Comparison of ENCODE assay signal across 8 mouse cellular contexts in genomic region chr2:153237891-153238290, GRCm38 (mm10). TPM values are rescaled to one million over a fixed set of nuclear protein-coding genes. Genes with fewer than 3 reads are reported as not detected.
A peak's percentile ranks its signal among the peaks of the same experiment; 100 is the strongest.
DNase-seq lines count a peak whose midpoint lies in the region; ATAC-seq lines count a peak whose summit lies in the region.

No protein-coding gene starts in this region.

- no peaks in the 10 kb centered on the region for H3K27me3 ChIP-seq in heart, embryonic 15.5 days
- H3K27me3 ChIP-seq in midbrain, embryonic 10.5 days (ENCODE audit: low read depth, poor library complexity, severe bottlenecking) = no peaks in the 10 kb centered on the region
- no peaks in the 10 kb centered on the region for H3K27me3 ChIP-seq in midbrain, embryonic 15.5 days (replicated peaks)
- no peaks in the 10 kb centered on the region for H3K27me3 ChIP-seq in intestine, embryonic 15.5 days (replicated peaks)
- no peaks in the 10 kb centered on the region for H3K27me3 ChIP-seq in stomach, embryonic 15.5 days (replicated peaks)

- peak overlapping the region; percentile 96; the same call in 1 of the 2 replicates for H3K27ac ChIP-seq in heart, embryonic 15.5 days
- H3K27ac ChIP-seq in midbrain, embryonic 10.5 days (replicated peaks) = no peak overlapping the region
- H3K27ac ChIP-seq in midbrain, embryonic 15.5 days = no peak overlapping the region
- H3K27ac ChIP-seq in intestine, embryonic 15.5 days = peak overlapping the region; percentile 97
- H3K27ac ChIP-seq in stomach, embryonic 15.5 days = peak overlapping the region; percentile 96

- H3K9me3 ChIP-seq in heart, embryonic 15.5 days (replicated peaks) = no peaks in the 10 kb centered on the region
- no peaks in the 10 kb centered on the region for H3K9me3 ChIP-seq in midbrain, embryonic 10.5 days (replicated peaks)
- H3K9me3 ChIP-seq in midbrain, embryonic 15.5 days = no peaks in the 10 kb centered on the region
- H3K9me3 ChIP-seq in intestine, embryonic 15.5 days = no peaks in the 10 kb centered on the region
- H3K9me3 ChIP-seq in stomach, embryonic 15.5 days = no peaks in the 10 kb centered on the region

- ATAC-seq in heart, embryonic 15.5 days (replicated peaks; ENCODE audit: insufficient number of reproducible peaks, insufficient read depth, low FRiP score, low read depth) = no peak
- no peak for ATAC-seq in midbrain, embryonic 15.5 days (replicated peaks)
- ATAC-seq in intestine, embryonic 15.5 days = no peak
- ATAC-seq in stomach, embryonic 15.5 days (ENCODE audit: insufficient read depth, low FRiP score, low read depth) = no peak

- 70% methylated on average over 4 of the region's 4 CpGs for WGBS in heart, embryonic 15.5 days
- 77% methylated on average over 4 of the region's 4 CpGs for WGBS in midbrain, embryonic 10.5 days
- WGBS in midbrain, embryonic 15.5 days = 65% methylated on average over 4 of the region's 4 CpGs
- WGBS in intestine, embryonic 15.5 days = 64% methylated on average over 4 of the region's 4 CpGs
- WGBS in stomach, embryonic 15.5 days = 65% methylated on average over 4 of the region's 4 CpGs

- peaks cover 43% of the 10 kb centered on the region for H3K4me1 ChIP-seq in heart, embryonic 15.5 days (replicated peaks)
- H3K4me1 ChIP-seq in midbrain, embryonic 10.5 days = peaks cover 46% of the 10 kb centered on the region
- peaks cover 47% of the 10 kb centered on the region for H3K4me1 ChIP-seq in midbrain, embryonic 15.5 days
- peaks cover 28% of the 10 kb centered on the region for H3K4me1 ChIP-seq in intestine, embryonic 15.5 days (replicated peaks)
- H3K4me1 ChIP-seq in stomach, embryonic 15.5 days = peaks cover 20% of the 10 kb centered on the region

- intact Hi-C loops in heart, postnatal 14 days (cut with DNase I) = no loop called here

- H3K36me3 ChIP-seq in heart, embryonic 15.5 days = peaks cover 29% of the 10 kb centered on the region
- peaks cover 57% of the 10 kb centered on the region for H3K36me3 ChIP-seq in midbrain, embryonic 10.5 days
- H3K36me3 ChIP-seq in midbrain, embryonic 15.5 days (replicated peaks) = peaks cover 22% of the 10 kb centered on the region
- H3K36me3 ChIP-seq in intestine, embryonic 15.5 days = peaks cover 10% of the 10 kb centered on the region; the same call in 1 of the 2 replicates
- peaks cover 16% of the 10 kb centered on the region for H3K36me3 ChIP-seq in stomach, embryonic 15.5 days

- H3K4me3 ChIP-seq in heart, embryonic 15.5 days = no peak overlapping the region
- 0 out of 2 replicates have a peak overlapping the region, but pooled peaks have one; percentile 20 for H3K4me3 ChIP-seq in midbrain, embryonic 10.5 days
- H3K4me3 ChIP-seq in midbrain, embryonic 15.5 days = no peak overlapping the region
- peak overlapping the region; percentile 99 for H3K4me3 ChIP-seq in intestine, embryonic 15.5 days (replicated peaks)
- no peak overlapping the region; the same call in 1 of the 2 replicates for H3K4me3 ChIP-seq in stomach, embryonic 15.5 days (replicated peaks)

- H3K9ac ChIP-seq in heart, embryonic 15.5 days = peak overlapping the region; percentile 100; the same call in 1 of the 2 replicates
- no peak overlapping the region for H3K9ac ChIP-seq in midbrain, embryonic 15.5 days
- H3K9ac ChIP-seq in intestine, embryonic 15.5 days = peak overlapping the region; percentile 26; the same call in 1 of the 2 replicates
- H3K9ac ChIP-seq in stomach, embryonic 15.5 days = no peak overlapping the region

- no peak for DNase-seq in heart, postnatal 14 days
- DNase-seq in midbrain, embryonic 10.5 days (ENCODE audit: low spot score) = no peak
- DNase-seq in adrenal gland, adult 8-10 months = no peak
- DNase-seq in cerebellum, adult 9-10 months = no peak

- H3K4me2 ChIP-seq in heart, embryonic 15.5 days = no peak overlapping the region
- no peak overlapping the region for H3K4me2 ChIP-seq in midbrain, embryonic 15.5 days
- H3K4me2 ChIP-seq in intestine, embryonic 15.5 days (replicated peaks) = peak overlapping the region; percentile 81
- peak overlapping the region; percentile 17; the same call in 1 of the 2 replicates for H3K4me2 ChIP-seq in stomach, embryonic 15.5 days

RNA-seq across cellular contexts. Expression of gene Plagl2, which starts 3.3 kb away (rescaled TPM):
- 7.6 and 11.6 TPM in 2 replicates for polyA plus RNA-seq in heart, embryonic 15.5 days (2015; fragmentation: Nextera tagmentation; extraction: Ambion mirVana)
- 1 to 10 TPM; 5.4 to 6.0 TPM for total RNA-seq in heart, postnatal 14 days (2021)
- 29.1 and 29.4 TPM in 2 replicates for polyA plus RNA-seq in midbrain, embryonic 10.5 days (2016; fragmentation: Nextera tagmentation; extraction: Ambion mirVana)
- 6.5 and 7.4 TPM in 2 replicates for polyA plus RNA-seq in midbrain, embryonic 15.5 days (2015; fragmentation: Nextera tagmentation; extraction: Ambion mirVana)
- 46.8 and 48.0 TPM in 2 replicates for polyA plus RNA-seq in intestine, embryonic 15.5 days (2015; fragmentation: Nextera tagmentation; extraction: Ambion mirVana)
- 20.5 and 25.6 TPM in 2 replicates for polyA plus RNA-seq in stomach, embryonic 15.5 days (2015; fragmentation: Nextera tagmentation; extraction: Ambion mirVana)
- total RNA-seq in adrenal gland, adult 8-10 months (2022) = 10 to 100 TPM in 2 of 4 experiments, 1 to 10 TPM in 2; 9.0 to 14.0 (median 11.6) TPM

RNA-seq across cellular contexts. Expression of gene Pofut1, which starts 3.4 kb away (rescaled TPM):
- 3.9 and 4.9 TPM in 2 replicates for polyA plus RNA-seq in heart, embryonic 15.5 days (2015; fragmentation: Nextera tagmentation; extraction: Ambion mirVana)
- total RNA-seq in heart, postnatal 14 days (2021) = 10 to 100 TPM; 15.8 to 16.7 TPM
- polyA plus RNA-seq in midbrain, embryonic 10.5 days (2016; fragmentation: Nextera tagmentation; extraction: Ambion mirVana) = 5.9 and 6.3 TPM in 2 replicates
- 5.2 and 6.2 TPM in 2 replicates for polyA plus RNA-seq in midbrain, embryonic 15.5 days (2015; fragmentation: Nextera tagmentation; extraction: Ambion mirVana)
- 11.7 and 12.1 TPM in 2 replicates for polyA plus RNA-seq in intestine, embryonic 15.5 days (2015; fragmentation: Nextera tagmentation; extraction: Ambion mirVana)
- polyA plus RNA-seq in stomach, embryonic 15.5 days (2015; fragmentation: Nextera tagmentation; extraction: Ambion mirVana) = 8.8 and 9.0 TPM in 2 replicates
- total RNA-seq in adrenal gland, adult 8-10 months (2022) = 10 to 100 TPM; 74.6 to 88.0 (median 79.3) TPM

RNA-seq across cellular contexts. Expression of gene Tspyl3, which starts 12.7 kb away (rescaled TPM):
- polyA plus RNA-seq in heart, embryonic 15.5 days (2015; fragmentation: Nextera tagmentation; extraction: Ambion mirVana) = 4.3 and 8.0 TPM in 2 replicates
- 1 to 10 TPM; 2.1 to 2.2 TPM for total RNA-seq in heart, postnatal 14 days (2021)
- 7.3 and 8.1 TPM in 2 replicates for polyA plus RNA-seq in midbrain, embryonic 10.5 days (2016; fragmentation: Nextera tagmentation; extraction: Ambion mirVana)
- 49.2 and 49.7 TPM in 2 replicates for polyA plus RNA-seq in midbrain, embryonic 15.5 days (2015; fragmentation: Nextera tagmentation; extraction: Ambion mirVana)
- 10.3 and 11.4 TPM in 2 replicates for polyA plus RNA-seq in intestine, embryonic 15.5 days (2015; fragmentation: Nextera tagmentation; extraction: Ambion mirVana)
- polyA plus RNA-seq in stomach, embryonic 15.5 days (2015; fragmentation: Nextera tagmentation; extraction: Ambion mirVana) = 8.6 and 9.9 TPM in 2 replicates
- 1 to 10 TPM; 3.5 to 5.0 (median 3.9) TPM for total RNA-seq in adrenal gland, adult 8-10 months (2022)

RNA-seq across cellular contexts. Expression of gene Kif3b, which starts 53.3 kb away (rescaled TPM):
- 3.9 and 5.8 TPM in 2 replicates for polyA plus RNA-seq in heart, embryonic 15.5 days (2015; fragmentation: Nextera tagmentation; extraction: Ambion mirVana)
- total RNA-seq in heart, postnatal 14 days (2021) = 10 to 100 TPM in 1 of 2 experiments, 1 to 10 TPM in 1; 9.7 to 10.1 TPM
- polyA plus RNA-seq in midbrain, embryonic 10.5 days (2016; fragmentation: Nextera tagmentation; extraction: Ambion mirVana) = 7.0 TPM in 2 replicates
- 24.6 and 24.7 TPM in 2 replicates for polyA plus RNA-seq in midbrain, embryonic 15.5 days (2015; fragmentation: Nextera tagmentation; extraction: Ambion mirVana)
- 7.1 and 7.7 TPM in 2 replicates for polyA plus RNA-seq in intestine, embryonic 15.5 days (2015; fragmentation: Nextera tagmentation; extraction: Ambion mirVana)
- polyA plus RNA-seq in stomach, embryonic 15.5 days (2015; fragmentation: Nextera tagmentation; extraction: Ambion mirVana) = 6.3 and 7.0 TPM in 2 replicates
- 10 to 100 TPM; 28.7 to 34.4 (median 32.1) TPM for total RNA-seq in adrenal gland, adult 8-10 months (2022)

Comparison
In these comparisons a context has a peak if more than half of its experiments do, and no peak if none do; other contexts are left out.
1. H3K4me3 ChIP-seq: peak in midbrain, embryonic 10.5 days (single experiment) and intestine, embryonic 15.5 days (single experiment); none in heart, embryonic 15.5 days (single experiment), midbrain, embryonic 15.5 days (single experiment) and stomach, embryonic 15.5 days (single experiment).
2. H3K27ac ChIP-seq: peak in heart, embryonic 15.5 days (single experiment), intestine, embryonic 15.5 days (single experiment) and stomach, embryonic 15.5 days (single experiment); none in midbrain, embryonic 10.5 days (single experiment) and midbrain, embryonic 15.5 days (single experiment).
3. H3K4me2 ChIP-seq: peak in intestine, embryonic 15.5 days (single experiment) and stomach, embryonic 15.5 days (single experiment); none in heart, embryonic 15.5 days (single experiment) and midbrain, embryonic 15.5 days (single experiment).
4. H3K9ac ChIP-seq: peak in heart, embryonic 15.5 days (single experiment) and intestine, embryonic 15.5 days (single experiment); none in midbrain, embryonic 15.5 days (single experiment) and stomach, embryonic 15.5 days (single experiment).